Mouse (Mus musculus) stomach, postnatal 0 days (tissue): ENCODE results near the gene Mgat5.

Source experiments
- CTCF ChIP-seq: IDR thresholded peaks from 2 replicates; pipeline ENCODE4 v1.5.1; 2016; ENCODE audit warnings: antibody characterized with exemption, low read depth, mild to moderate bottlenecking, moderate library complexity
- EP300 ChIP-seq: optimal IDR thresholded peaks from 2 replicates; pipeline ENCODE3; 2016; ENCODE audit warnings: antibody characterized with exemption

DNA sequence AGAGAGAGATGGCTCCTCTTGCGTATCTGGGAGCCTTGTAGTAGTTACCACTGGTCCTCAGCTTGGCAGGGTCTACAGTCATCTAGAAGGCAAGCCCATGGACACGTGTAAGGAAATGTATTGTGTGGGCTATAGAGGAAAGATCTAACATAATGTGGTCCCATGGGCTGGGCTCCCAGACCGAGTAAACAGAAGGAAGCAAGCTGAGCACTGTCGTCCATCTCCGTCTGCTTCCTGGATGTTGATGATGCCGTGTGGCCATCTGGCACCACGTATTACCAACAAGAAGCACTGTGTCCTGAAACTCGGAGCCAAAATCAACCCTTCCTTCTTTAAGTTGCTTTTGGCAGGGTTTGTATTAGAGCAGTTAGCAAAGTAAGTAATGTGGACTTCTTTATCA lies 163.7 kb downstream of the Mgat5 start:
- TF ChIP-seq CTCF, result no peak
- no peak for TF ChIP-seq EP300
